8 mouse cellular contexts compared by ENCODE assay signal in the genomic region with DNA sequence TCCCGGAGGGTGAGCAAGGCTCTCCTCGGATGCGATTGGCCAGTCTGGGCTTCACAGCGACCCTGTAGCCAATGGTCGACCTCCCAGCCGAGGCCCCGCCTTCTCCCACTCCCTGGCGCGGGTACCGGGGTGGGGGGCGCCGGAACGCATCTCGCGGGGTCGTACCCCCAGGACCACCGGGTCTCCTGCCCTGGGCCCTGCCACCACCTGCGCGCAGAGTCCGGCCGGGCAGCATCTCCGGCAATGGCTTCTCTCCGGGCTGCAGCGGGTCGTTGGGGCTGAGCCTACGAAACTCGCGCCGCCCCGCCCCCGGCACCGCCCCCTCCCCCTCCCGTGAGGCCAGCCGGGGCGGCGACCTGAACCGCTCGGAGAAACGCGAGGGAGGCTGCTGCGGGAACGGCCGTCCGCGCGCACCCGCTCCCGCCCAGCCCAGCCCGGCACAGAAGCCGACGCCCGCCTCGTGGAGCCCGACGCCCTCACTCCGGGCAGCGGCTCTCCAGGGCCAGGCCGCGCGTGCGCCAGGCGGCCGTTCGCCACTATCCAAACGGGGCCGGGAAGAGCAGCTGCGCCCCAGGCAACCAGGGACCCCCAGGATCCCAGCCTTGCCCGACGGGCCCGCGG. TPM values are rescaled to one million over a fixed set of nuclear protein-coding genes. Genes with fewer than 3 reads are reported as not detected.
DNase-seq lines count a peak whose midpoint lies in the region; ATAC-seq and TF ChIP-seq lines count a peak whose summit lies in the region.

A gene (plus strand): TSS at position 618 of the 621 bp plus-strand sequence.

- peak; percentile 93 for ATAC-seq in forebrain, postnatal 0 days
- no peak for ATAC-seq in liver, postnatal 0 days
- no peak for ATAC-seq in CD4-positive, CD25-positive, alpha-beta regulatory T cell, adult 4 months
- no peak for ATAC-seq in megakaryocyte-erythroid progenitor cell, adult 5-6 weeks (replicated peaks; ENCODE audit: low FRiP score, low TSS enrichment, poor library complexity, severe bottlenecking)

- H3K4me3 ChIP-seq in E14TG2a.4 (replicated peaks; ENCODE audit: low read length), result peak within 1 kb of the TSS; percentile 80
- H3K4me3 ChIP-seq in forebrain, postnatal 0 days (ENCODE audit: low read depth, low read length), result peak within 1 kb of the TSS; percentile 30
- peak within 1 kb of the TSS; percentile 27; the same call in 1 of the 2 replicates for H3K4me3 ChIP-seq in liver, postnatal 0 days (ENCODE audit: low read depth, low read length)
- no peak within 1 kb of the TSS for H3K4me3 ChIP-seq in layer of hippocampus, adult 2 months

- H3K4me1 ChIP-seq in E14TG2a.4 (replicated peaks; ENCODE audit: low read depth, low read length), result peaks cover 18% of the 10 kb centered on the region
- no peaks in the 10 kb centered on the region for H3K4me1 ChIP-seq in forebrain, postnatal 0 days (ENCODE audit: insufficient read depth)
- H3K4me1 ChIP-seq in liver, postnatal 0 days (ENCODE audit: insufficient read depth), result peaks cover 7% of the 10 kb centered on the region

- no peaks in the 10 kb centered on the region; the same call in 1 of the 2 replicates for H3K9me3 ChIP-seq in E14TG2a.4 (ENCODE audit: low read length)
- H3K9me3 ChIP-seq in forebrain, postnatal 0 days (ENCODE audit: low read length), result no peaks in the 10 kb centered on the region
- H3K9me3 ChIP-seq in liver, postnatal 0 days (ENCODE audit: low read length), result peaks cover 8% of the 10 kb centered on the region

- peak within 1 kb of the TSS; percentile 53 for H3K4me2 ChIP-seq in forebrain, postnatal 0 days (ENCODE audit: low read depth)
- H3K4me2 ChIP-seq in liver, postnatal 0 days (ENCODE audit: low read depth, low read length), result peak within 1 kb of the TSS; percentile 29

- no peak within 1 kb of the TSS for H3K27ac ChIP-seq in forebrain, postnatal 0 days (ENCODE audit: low read depth, low read length)
- no peak within 1 kb of the TSS for H3K27ac ChIP-seq in liver, postnatal 0 days (ENCODE audit: low read depth)
- no peak within 1 kb of the TSS for H3K27ac ChIP-seq in layer of hippocampus, adult 2 months

- H3K9ac ChIP-seq in forebrain, postnatal 0 days, result no peak within 1 kb of the TSS
- H3K9ac ChIP-seq in liver, postnatal 0 days (replicated peaks), result no peak within 1 kb of the TSS

- H3K27me3 ChIP-seq in E14TG2a.4 (ENCODE audit: insufficient read depth, low read length), result peaks cover 98% of the 10 kb centered on the region
- peaks cover 99% of the 10 kb centered on the region for H3K27me3 ChIP-seq in forebrain, postnatal 0 days (ENCODE audit: insufficient read depth, low read length)
- peaks cover 99% of the 10 kb centered on the region for H3K27me3 ChIP-seq in liver, postnatal 0 days (ENCODE audit: insufficient read depth, low read length)

- no peak for TF ChIP-seq CTCF in E14TG2a.4 (conservative IDR thresholded peaks at IDR 0.05; ENCODE audit: low read length)
- no peak for TF ChIP-seq CTCF in forebrain, postnatal 0 days (IDR thresholded peaks at IDR 0.05; ENCODE audit: low read depth)
- no peak for TF ChIP-seq CTCF in liver, postnatal 0 days (IDR thresholded peaks at IDR 0.05; ENCODE audit: low read depth)
- TF ChIP-seq CTCF in layer of hippocampus, adult 2 months (conservative IDR thresholded peaks at IDR 0.05), result no peak

- peak; percentile 27 for DNase-seq in adrenal gland, postnatal 25 days
- DNase-seq in adrenal gland, adult 2 months, result no peak
- DNase-seq in forebrain, postnatal 0 days, result no peak
- no peak for DNase-seq in liver, postnatal 0 days
- no peak for DNase-seq in layer of hippocampus, adult 2 months (ENCODE audit: low spot score in 2 of 2)

- WGBS in forebrain, postnatal 0 days, result 3% methylated on average over 62 of the region's 71 CpGs
- WGBS in liver, postnatal 0 days (ENCODE audit: insufficient replicate concordance), result 2% methylated on average over 56 of the region's 71 CpGs

- TF ChIP-seq EP300 in liver, postnatal 0 days (IDR thresholded peaks at IDR 0.05; ENCODE audit: low read depth), result no peak

- H3K36me3 ChIP-seq in E14TG2a.4 (ENCODE audit: insufficient read depth, low read length), result no peaks in the 10 kb centered on the region
- no peaks in the 10 kb centered on the region for H3K36me3 ChIP-seq in forebrain, postnatal 0 days (ENCODE audit: insufficient read depth)
- H3K36me3 ChIP-seq in liver, postnatal 0 days (replicated peaks; ENCODE audit: insufficient read depth, low read length), result no peaks in the 10 kb centered on the region

RNA-seq across cellular contexts. Expression of the gene that starts here (rescaled TPM):
- total RNA-seq in adrenal gland, postnatal 25 days (2021), result not detected in 2 replicates
- not detected for total RNA-seq in adrenal gland, adult 2 months (2021)
- 0.67 TPM in 1 of 2 replicates, not detected in the other for polyA plus RNA-seq in adrenal gland, adult 2 months (2012; rRNA removed)
- 1.1 TPM in 1 of 2 replicates, not detected in the other for total RNA-seq in forebrain, postnatal 0 days (2014; rRNA removed)
- polyA plus RNA-seq in forebrain, postnatal 0 days (2015; fragmentation: Nextera tagmentation; extraction: Ambion mirVana), result not detected in 2 replicates
- polyA plus RNA-seq in liver, postnatal 0 days (2015; fragmentation: Nextera tagmentation; extraction: Ambion mirVana), result not detected in 2 replicates
- not detected for polyA plus RNA-seq in CD4-positive, CD25-positive, alpha-beta regulatory T cell, adult 4 months (2017; shearing (Covaris generic))
- total RNA-seq in megakaryocyte-erythroid progenitor cell, adult 5-6 weeks (2014; fragmentation: Nextera tagmentation), result not detected in 2 replicates
- not detected in 2 replicates for total RNA-seq in megakaryocyte-erythroid progenitor cell, adult 5-6 weeks (2017)
- not detected for total RNA-seq in layer of hippocampus, adult 2 months (2021)

Comparison
In these comparisons a context has a peak if more than half of its experiments do, and no peak if none do; other contexts are left out.
1. Peak in DNase-seq in adrenal gland, postnatal 25 days; RNA of the gene not detected or under 1 TPM.